Mouse (Mus musculus) kidney, embryonic 14.5 days (tissue): ENCODE measurements around the gene Harbi1. TPM values are rescaled to one million over a fixed set of nuclear protein-coding genes. Genes with fewer than 3 reads are reported as not detected.

Experiments
- polyA plus RNA-seq: library from polyadenylated mRNA; unstranded; fragments of >200 nt; fragmentation: Nextera tagmentation; extraction: Ambion mirVana; gene quantifications from 2 replicates; pipeline ENCODE4 v1.2.1, GENCODE M21; 2014

Gene Harbi1
- polyA plus RNA-seq, 1 experiment from 2014 or later, result 21.2 TPM

Other genes with a start within 250 kb of the Harbi1 start
- 55.3 and 116 TPM in 2 replicates for gene Ckap5, start 184.1 kb upstream of the Harbi1 start, polyA plus RNA-seq
- gene F2, start 74.4 kb upstream of the Harbi1 start, polyA plus RNA-seq, result 0.13 TPM in 1 of 2 replicates, not detected in the other
- gene Zfp408, start 61.1 kb upstream of the Harbi1 start, polyA plus RNA-seq, result 7.4 and 12.5 TPM in 2 replicates
- 86.9 and 119 TPM in 2 replicates for gene Arhgap1, start 61.0 kb upstream of the Harbi1 start, polyA plus RNA-seq
- 18.4 and 26.6 TPM in 2 replicates for gene Atg13, start 276 bp upstream of the Harbi1 start, polyA plus RNA-seq
- gene Ambra1, start 19.3 kb downstream of the Harbi1 start, polyA plus RNA-seq, result 13.3 and 20.3 TPM in 2 replicates
- gene Chrm4, start 216.4 kb downstream of the Harbi1 start, polyA plus RNA-seq, result not detected in 2 replicates
- gene Mdk, start 221.4 kb downstream of the Harbi1 start, polyA plus RNA-seq, result 1,361 and 1,922 TPM in 2 replicates
- gene Gm9821, start 234.9 kb downstream of the Harbi1 start, polyA plus RNA-seq, result 0.31 and 0.49 TPM in 2 replicates